Mouse (Mus musculus) liver, embryonic 14.5 days (tissue): ENCODE measurements around the gene Smg6.

ENCODE experiments used
- CTCF ChIP-seq: IDR thresholded peaks from 2 replicates; pipeline ENCODE4 v1.5.1; 2016; ENCODE audit warnings: antibody characterized with exemption, low read depth, control low read depth
- EP300 ChIP-seq: IDR thresholded peaks from 2 replicates; pipeline ENCODE4 v1.6.1; 2016; ENCODE audit warnings: antibody characterized with exemption, low read depth

- TF ChIP-seq CTCF: no peak
- no peak for TF ChIP-seq EP300
Measured at GRCm38 (mm10) chr11:75031251-75031650, 105.6 kb downstream of the Smg6 start.
